Mouse (Mus musculus) cerebellum, postnatal 4 days (tissue): ENCODE data around the gene Mgst2.

ENCODE experiments used
- DNase-seq, 2 experiments: peaks; one replicate each; pipeline ENCODE4 v3.0.0; 2022; ENCODE audit warnings: low spot score in 2 of 2, mixed read lengths in 1 of 2

The Mgst2 gene

DNA sequence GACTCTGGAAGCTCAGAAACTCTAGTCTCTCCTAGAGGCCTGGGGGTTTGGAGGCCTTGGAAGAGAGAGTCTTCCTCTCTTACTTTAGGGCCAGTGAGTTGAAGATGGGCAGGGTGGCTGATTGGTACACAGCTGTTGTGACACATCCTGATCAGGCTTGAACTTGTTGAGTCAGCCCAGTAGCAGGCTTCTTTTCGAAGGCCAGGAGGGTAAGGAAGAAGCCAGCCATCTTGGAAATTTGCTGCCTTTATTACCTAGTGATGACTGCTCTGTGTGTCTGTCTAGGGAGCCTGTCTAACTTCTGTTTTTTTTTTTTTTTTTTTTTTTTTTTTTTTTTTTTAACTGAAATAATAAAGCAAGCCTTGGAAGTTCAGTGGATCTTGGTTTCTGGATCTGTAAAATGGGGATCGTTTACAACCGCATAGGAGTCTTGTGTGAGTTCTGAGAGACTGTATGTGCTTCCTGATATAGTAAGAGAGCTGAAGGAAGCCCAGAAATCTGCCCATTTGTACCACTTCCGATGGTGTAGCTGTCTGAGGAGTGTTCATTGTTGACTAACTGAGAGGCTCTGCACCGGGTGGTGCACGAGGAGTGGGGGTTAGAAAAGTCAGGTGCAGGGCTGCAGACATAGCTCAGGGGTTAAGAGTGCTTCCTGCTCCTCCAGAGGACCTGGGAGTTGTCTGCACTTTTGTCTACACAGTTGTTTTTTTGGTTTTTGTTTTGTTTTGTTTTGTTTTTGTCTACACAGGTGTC lies 5.7 kb upstream of the Mgst2 start:
- no peak for DNase-seq

DNA sequence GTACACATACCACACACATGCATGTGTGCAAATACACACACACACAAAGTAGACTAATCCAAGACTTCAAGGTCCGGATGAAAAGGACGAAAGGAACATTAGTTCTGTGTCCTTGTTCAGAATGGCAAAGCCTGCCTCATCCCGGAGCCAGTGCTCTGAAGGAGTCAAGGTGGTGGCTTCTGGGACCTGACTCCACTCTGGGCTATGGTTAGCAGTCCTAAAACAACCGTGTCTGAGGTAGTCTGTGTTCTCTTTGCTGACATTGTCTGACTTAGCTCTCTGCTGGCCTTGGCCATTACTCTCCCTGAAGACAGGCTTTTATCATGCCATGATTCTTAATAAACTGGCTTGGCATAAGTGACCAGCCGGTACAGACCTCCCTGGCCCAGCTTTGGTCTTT lies 745 bp upstream of the Mgst2 start:
- no peak for DNase-seq

DNA sequence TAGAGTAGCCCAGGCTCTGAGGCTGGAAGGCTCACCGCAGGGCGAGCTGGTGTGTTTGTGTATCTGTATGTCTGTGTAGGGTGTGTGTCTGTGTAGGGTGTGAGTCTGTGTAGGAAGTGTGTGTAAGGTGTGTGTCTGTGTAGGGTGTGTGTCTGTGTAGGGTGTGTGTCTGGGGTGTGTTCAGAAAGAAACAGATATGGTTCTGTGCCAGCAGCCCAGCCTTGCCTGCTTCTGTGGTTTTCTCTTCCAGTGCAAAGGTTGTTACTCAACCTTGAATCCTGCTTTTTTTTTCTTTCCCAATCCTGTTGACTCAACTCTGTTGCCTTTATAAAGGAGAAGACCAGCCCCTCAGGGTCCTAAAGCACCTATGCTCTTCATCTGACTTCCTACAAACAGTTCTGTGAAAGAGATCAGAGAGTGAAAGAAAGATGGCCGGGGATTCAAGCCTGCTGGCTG lies 689 bp downstream of the Mgst2 start:
- no peak for DNase-seq

GRCm38 (mm10) chr3:51661376-51661775 lies 1.2 kb downstream of the Mgst2 start:
- DNase-seq = no peak

- no peak for DNase-seq
Measured at GRCm38 (mm10) chr3:51661880-51662550, 1.9 kb downstream of the Mgst2 start.

- DNase-seq = no peak
Measured at GRCm38 (mm10) chr3:51662557-51662956, 2.4 kb downstream of the Mgst2 start.

- DNase-seq = no peak
Measured at GRCm38 (mm10) chr3:51668607-51669006, 8.4 kb downstream of the Mgst2 start.

- no peak for DNase-seq
Measured at GRCm38 (mm10) chr3:51670414-51671070, 10.4 kb downstream of the Mgst2 start.

DNA sequence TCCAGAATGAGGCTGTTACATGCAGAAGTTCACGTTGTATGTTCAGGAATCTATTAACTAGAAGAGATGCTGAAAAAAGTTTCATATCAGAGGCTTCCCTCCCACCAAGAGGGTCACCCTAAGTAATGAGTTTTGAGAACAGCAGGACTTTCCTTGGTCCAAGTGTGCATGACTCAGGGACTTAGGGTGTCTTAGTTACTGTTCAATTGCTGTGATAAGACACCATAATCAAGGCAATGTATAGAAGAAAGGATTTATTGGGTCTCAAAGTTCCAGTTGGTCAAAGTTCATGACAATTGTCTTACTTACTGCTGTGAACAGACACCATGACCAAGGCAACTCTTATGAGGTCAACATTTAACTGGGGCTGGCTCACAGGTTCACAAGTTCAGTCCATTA lies 10.9 kb downstream of the Mgst2 start:
- DNase-seq = no peak

DNA sequence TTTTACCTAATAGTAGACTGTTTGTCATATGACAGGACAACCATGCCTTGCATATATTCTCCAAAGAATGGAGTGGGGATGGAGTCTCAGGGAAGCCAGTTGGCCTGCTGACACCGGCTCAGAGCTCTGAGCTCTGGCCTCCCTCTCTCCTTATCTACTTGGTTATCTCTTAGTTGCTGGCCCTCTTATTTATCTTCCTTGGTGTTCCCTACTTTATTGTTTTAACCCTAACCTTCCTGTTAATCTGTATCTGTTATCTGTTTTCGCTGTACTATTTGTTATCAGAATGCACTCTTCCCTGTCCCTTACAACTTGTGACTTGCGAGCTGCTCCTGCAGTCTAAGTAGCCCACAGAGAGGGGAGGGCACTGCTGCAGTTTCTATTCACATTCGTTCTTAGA lies 12.5 kb downstream of the Mgst2 start:
- no peak for DNase-seq

- peak in 1 of 2 experiments; percentile 36 for DNase-seq
Measured at GRCm38 (mm10) chr3:51673408-51674086, 13.4 kb downstream of the Mgst2 start.

- DNase-seq = no peak
Measured at GRCm38 (mm10) chr3:51674963-51675362, 14.8 kb downstream of the Mgst2 start.

GRCm38 (mm10) chr3:51685539-51685938 lies 25.4 kb downstream of the Mgst2 start:
- no peak for DNase-seq

GRCm38 (mm10) chr3:51686316-51686715 lies 26.2 kb downstream of the Mgst2 start:
- no peak for DNase-seq

- DNase-seq = no peak
Measured at GRCm38 (mm10) chr3:51686791-51687190, 26.6 kb downstream of the Mgst2 start.

DNA sequence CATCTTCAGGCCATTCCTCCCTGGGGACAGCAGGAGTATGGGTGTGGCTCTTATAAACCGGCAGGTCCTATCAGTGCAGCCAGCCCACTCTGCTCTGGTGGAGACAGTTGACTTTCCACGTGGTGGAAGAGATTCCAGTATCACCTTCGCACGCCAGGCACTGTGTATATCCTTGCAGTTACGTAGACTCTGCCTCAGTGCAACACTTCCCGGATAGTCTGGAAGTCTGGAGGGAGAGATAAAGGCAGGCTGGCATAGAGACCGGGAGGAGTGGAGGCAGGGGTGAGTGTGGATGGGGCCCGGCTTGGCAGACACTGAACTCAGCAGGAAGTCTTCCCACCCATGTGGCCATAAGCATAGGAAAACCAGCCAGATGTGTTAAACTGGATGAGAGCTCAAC lies 28.6 kb downstream of the Mgst2 start:
- no peak for DNase-seq

- DNase-seq = no peak
Measured at GRCm38 (mm10) chr3:51693196-51693595, 33.0 kb downstream of the Mgst2 start.

GRCm38 (mm10) chr3:51694576-51694975 lies 34.4 kb downstream of the Mgst2 start:
- DNase-seq = no peak

GRCm38 (mm10) chr3:51695713-51696112 lies 35.6 kb downstream of the Mgst2 start:
- DNase-seq = no peak

DNA sequence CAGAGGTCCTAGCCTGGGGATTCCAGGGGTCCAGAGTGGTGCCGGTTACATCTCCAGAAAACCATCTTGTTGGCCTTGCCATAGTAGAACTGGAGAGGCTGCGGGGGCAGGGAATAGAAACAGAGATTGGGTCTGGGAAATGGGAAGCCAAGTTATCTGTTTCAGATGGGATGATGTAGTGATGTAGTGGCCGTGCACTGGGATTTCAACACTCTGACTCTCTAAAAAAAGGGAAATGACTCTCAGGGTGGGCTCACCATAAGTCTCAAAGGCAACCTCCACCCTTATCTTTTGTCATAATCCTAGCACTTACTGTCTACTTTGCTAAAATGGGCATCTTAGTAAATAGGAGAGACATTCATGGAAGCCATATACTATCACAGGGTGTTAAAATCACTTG lies 37.8 kb downstream of the Mgst2 start:
- DNase-seq = no peak

DNA sequence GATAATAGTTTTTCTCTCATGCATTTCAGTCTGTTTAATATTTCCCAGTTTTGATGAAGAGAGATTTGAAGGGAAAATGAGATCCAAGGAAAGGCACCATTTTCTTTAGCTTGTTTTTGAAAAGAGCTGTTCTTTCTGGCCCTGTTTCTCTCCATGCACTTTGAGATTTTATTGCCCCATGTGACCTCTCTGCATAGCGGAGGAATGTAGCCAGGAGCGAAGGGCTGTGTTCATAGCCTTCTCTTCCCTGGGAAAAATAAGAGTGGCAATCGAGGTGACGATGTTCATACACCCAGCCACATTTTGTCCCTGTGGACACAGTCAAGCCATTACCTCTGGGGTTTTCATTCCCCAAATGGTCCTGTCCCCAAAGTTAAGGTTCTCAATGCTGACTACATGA lies 40.0 kb downstream of the Mgst2 start:
- no peak for DNase-seq

GRCm38 (mm10) chr3:51700731-51701280 lies 40.6 kb downstream of the Mgst2 start:
- no peak for DNase-seq
